Mouse (Mus musculus) myocyte (in vitro differentiated cells): ENCODE measurements around the gene Klhl12. TPM values are rescaled to one million over a fixed set of nuclear protein-coding genes. Genes with fewer than 3 reads are reported as not detected.
"Not testable (repeated sequence)": the region's sequence is repeated elsewhere in the genome, so short reads cannot be mapped to it uniquely, and the experiment has no call there.

Experiments used
- H3K27me3 ChIP-seq: one replicate; pipeline ENCODE4 v1.6.1; 2011; ENCODE audit not compliant: control insufficient read depth, insufficient read depth, insufficient read length
- H3K36me3 ChIP-seq: one replicate; pipeline ENCODE4 v1.6.1; 2011; ENCODE audit not compliant: control insufficient read depth, insufficient read depth
- H3K4me2 ChIP-seq: one replicate; pipeline ENCODE4 v1.6.1; 2011; ENCODE audit warnings: low read depth, control low read depth
- H3K4me3 ChIP-seq: one replicate; pipeline ENCODE4 v1.5.1; 2011; ENCODE audit warnings: mild to moderate bottlenecking, control low read depth, moderate library complexity
- H3K79me2 ChIP-seq: one replicate; pipeline ENCODE4 v1.6.1; 2011; ENCODE audit not compliant: control insufficient read depth, insufficient read depth
- H3ac ChIP-seq: one replicate; pipeline ENCODE4 v1.6.1; 2011; ENCODE audit not compliant: control insufficient read depth, insufficient read length
- CEBPB ChIP-seq: IDR thresholded peaks from 2 replicates; pipeline ENCODE4 v1.6.1; 2011; ENCODE audit warnings: mild to moderate bottlenecking, moderate library complexity; ENCODE audit not compliant: poor library complexity, insufficient read depth, severe bottlenecking
- E2F4 ChIP-seq: IDR thresholded peaks from one replicate; pipeline ENCODE4 v1.6.1; 2011; ENCODE audit warnings: mild to moderate bottlenecking, control low read depth, moderate library complexity; ENCODE audit not compliant: insufficient read depth
- MAX ChIP-seq: IDR thresholded peaks from one replicate; pipeline ENCODE4 v1.6.1; 2011; ENCODE audit warnings: low read depth, mild to moderate bottlenecking, control low read depth
- MYOD1 ChIP-seq, 3 experiments: IDR thresholded peaks; one replicate each; pipeline ENCODE4 v1.6.1; 2011; ENCODE audit warnings: control low read depth in 2 of 3, low read depth in 2 of 3, mild to moderate bottlenecking in 2 of 3, moderate library complexity in 1 of 3; ENCODE audit not compliant: insufficient read length in 2 of 3, control insufficient read depth in 1 of 3
- MYOG ChIP-seq, 3 experiments: IDR thresholded peaks; one replicate each; pipeline ENCODE4 v1.6.1; 2011; ENCODE audit warnings: control low read depth in 2 of 3, low read depth in 2 of 3, mild to moderate bottlenecking in 2 of 3; ENCODE audit not compliant: insufficient read length in 2 of 3, control insufficient read depth in 1 of 3, insufficient read depth in 1 of 3
- POLR2A ChIP-seq: IDR thresholded peaks from one replicate; pipeline ENCODE4 v1.6.1; 2011; ENCODE audit warnings: low read depth, mild to moderate bottlenecking, control low read depth, moderate library complexity; ENCODE audit not compliant: insufficient read length
- POLR2AphosphoS2 ChIP-seq: IDR thresholded peaks from one replicate; pipeline ENCODE4 v1.6.1; 2011; ENCODE audit warnings: low read depth, control low read depth; ENCODE audit not compliant: insufficient read length
- REST ChIP-seq: IDR thresholded peaks from one replicate; pipeline ENCODE4 v1.6.1; 2011; ENCODE audit warnings: mild to moderate bottlenecking, control low read depth, moderate library complexity; ENCODE audit not compliant: insufficient read depth, insufficient read length
- SRF ChIP-seq: IDR thresholded peaks from one replicate; pipeline ENCODE4 v1.6.1; 2011; ENCODE audit warnings: low read depth; ENCODE audit not compliant: control insufficient read depth, insufficient read length
- TCF3 ChIP-seq: IDR thresholded peaks from one replicate; pipeline ENCODE4 v1.6.1; 2011; ENCODE audit warnings: low read depth, control low read depth; ENCODE audit not compliant: insufficient read length
- USF1 ChIP-seq: IDR thresholded peaks from one replicate; pipeline ENCODE4 v1.6.1; 2011; ENCODE audit warnings: low read depth, mild to moderate bottlenecking, control low read depth, moderate library complexity
- polyA plus RNA-seq: library from polyadenylated mRNA; unstranded; fragments of >200 nt; fragmentation: generic; extraction: Trizol; gene quantifications from one replicate; pipeline ENCODE4 v1.2.1, GENCODE M21; 2012; ENCODE audit warnings: missing spikeins

Gene Klhl12
- polyA plus RNA-seq, 1 experiment = 11.3 TPM

- Histone ChIP-seq H3K4me2 (no peak overlapping the region), H3K27me3 (no peaks in the 10 kb centered on the region), H3K4me3 (no peak overlapping the region), H3K36me3 (peaks cover 12% of the 10 kb centered on the region), H3ac (no peak overlapping the region), H3K79me2 (no peaks in the 10 kb centered on the region)
- no peak for TF ChIP-seq TCF3
- no peak for TF ChIP-seq USF1
- no peak for TF ChIP-seq POLR2A
- no peak for TF ChIP-seq E2F4
- no peak for TF ChIP-seq POLR2AphosphoS2
- no peak for TF ChIP-seq CEBPB
Observed at GRCm38 (mm10) chr1:134435414-134435813, 19.9 kb upstream of the Klhl12 start.

- no peak overlapping the region for H3K4me2 ChIP-seq
- TF ChIP-seq MYOG (IDR thresholded peaks at IDR 0.05; ENCODE audit: control insufficient read depth in 1 of 3, insufficient read depth in 1 of 3, insufficient read length in 2 of 3, low read depth in 2 of 3) (no peak), USF1 (no peak)
Observed at GRCm38 (mm10) chr1:134440437-134440836, 14.9 kb upstream of the Klhl12 start.

DNA sequence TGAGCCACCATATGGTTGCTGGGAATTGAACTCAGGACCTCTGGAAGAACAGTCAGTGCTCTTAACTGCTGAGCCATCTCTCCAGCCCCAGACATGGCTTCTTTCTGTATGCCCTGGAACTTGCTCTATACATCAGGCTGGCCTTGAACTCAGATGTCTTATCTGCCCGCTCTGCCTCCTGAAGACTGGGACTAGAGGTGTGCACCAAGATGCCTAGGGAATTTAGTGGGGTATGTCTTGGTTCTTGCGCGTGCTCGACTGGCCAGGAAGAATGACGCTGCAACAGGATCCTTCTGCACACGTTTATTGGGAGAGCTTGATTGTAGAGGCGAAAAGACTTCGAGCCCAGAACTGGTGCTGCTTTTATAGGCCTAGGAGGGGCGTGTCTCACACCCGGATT is 13.6 kb upstream of the Klhl12 start:
- not testable (repeated sequence) for H3K4me3 ChIP-seq, H3ac ChIP-seq, H3K79me2 ChIP-seq, H3K36me3 ChIP-seq, H3K4me2 ChIP-seq, H3K27me3 ChIP-seq

More at GRCm38 (mm10) chr1:134440437-134440836, 14.9 kb upstream of the Klhl12 start:
- no peaks in the 10 kb centered on the region for H3K36me3 ChIP-seq
- H3K4me3 ChIP-seq = no peak overlapping the region
- no peak overlapping the region for H3ac ChIP-seq
- no peaks in the 10 kb centered on the region for H3K79me2 ChIP-seq
- no peaks in the 10 kb centered on the region for H3K27me3 ChIP-seq

GRCm38 (mm10) chr1:134442394-134442793 is 12.9 kb upstream of the Klhl12 start:
- Histone ChIP-seq H3K4me3 (no peak overlapping the region), H3ac (no peak overlapping the region), H3K27me3 (no peaks in the 10 kb centered on the region), H3K36me3 (no peaks in the 10 kb centered on the region), H3K4me2 (no peak overlapping the region), H3K79me2 (no peaks in the 10 kb centered on the region)
- no peak for TF ChIP-seq POLR2A
- peak in 1 of 3 experiments; percentile 14 for TF ChIP-seq MYOD1 (IDR thresholded peaks at IDR 0.05; ENCODE audit: control insufficient read depth in 1 of 3, insufficient read length in 2 of 3, low read depth in 2 of 3)

- not testable (repeated sequence) for H3K4me2 ChIP-seq, H3K36me3 ChIP-seq, H3K27me3 ChIP-seq, H3K79me2 ChIP-seq, H3K4me3 ChIP-seq, H3ac ChIP-seq
Observed at GRCm38 (mm10) chr1:134443288-134443687, 12.0 kb upstream of the Klhl12 start.

DNA sequence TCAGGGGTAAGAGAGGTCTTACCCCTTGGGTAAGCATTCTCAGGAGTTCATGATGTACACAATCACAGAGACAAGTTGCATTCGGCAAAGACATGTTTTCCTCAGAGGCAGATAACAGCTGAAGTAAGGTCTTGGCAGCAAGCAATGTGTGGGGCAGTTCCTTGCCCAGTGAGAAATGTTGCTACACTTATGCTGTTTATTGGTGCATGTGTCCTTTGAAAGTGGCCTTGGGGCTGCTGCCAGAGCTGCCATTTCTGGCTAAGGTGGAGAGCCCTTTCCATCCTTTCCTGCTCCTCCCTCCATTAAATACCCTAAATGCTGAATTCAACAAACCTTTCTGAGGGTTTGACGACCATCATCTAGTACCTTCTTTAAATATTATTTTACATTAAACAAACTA is 9.9 kb upstream of the Klhl12 start:
- Histone ChIP-seq H3K36me3 (no peaks in the 10 kb centered on the region), H3K4me2 (no peak overlapping the region), H3K79me2 (no peaks in the 10 kb centered on the region), H3K27me3 (no peaks in the 10 kb centered on the region), H3K4me3 (no peak overlapping the region), H3ac (no peak overlapping the region)
- TF ChIP-seq MYOD1 (IDR thresholded peaks at IDR 0.05; ENCODE audit: control insufficient read depth in 1 of 3, insufficient read length in 2 of 3, low read depth in 2 of 3) = no peak
- no peak for TF ChIP-seq TCF3
- TF ChIP-seq MYOG (IDR thresholded peaks at IDR 0.05; ENCODE audit: control insufficient read depth in 1 of 3, insufficient read depth in 1 of 3, insufficient read length in 2 of 3, low read depth in 2 of 3) = no peak
- TF ChIP-seq MAX = no peak
- no peak for TF ChIP-seq REST

DNA sequence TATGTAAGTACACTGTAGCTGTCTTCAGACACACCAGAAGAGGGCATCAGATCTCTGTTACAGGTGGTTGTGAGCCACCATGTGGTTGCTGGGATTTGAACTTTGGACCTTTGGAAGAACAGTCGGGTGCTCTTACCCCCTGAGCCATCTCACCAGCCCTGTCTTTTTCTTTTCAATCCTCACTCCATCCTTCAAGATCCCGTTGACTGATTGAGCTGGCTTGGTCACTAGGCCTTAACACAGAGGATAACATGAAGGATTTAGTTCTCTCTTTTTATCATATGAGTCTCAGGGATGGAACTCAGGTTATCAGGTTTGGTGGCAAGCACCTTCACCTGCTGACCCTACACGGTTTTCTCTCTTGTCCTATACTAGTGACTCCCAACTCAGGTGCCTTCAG is 6.8 kb upstream of the Klhl12 start:
- H3K36me3 ChIP-seq, H3K4me2 ChIP-seq, H3K27me3 ChIP-seq, H3K4me3 ChIP-seq, H3K79me2 ChIP-seq, H3ac ChIP-seq: not testable (repeated sequence)

DNA sequence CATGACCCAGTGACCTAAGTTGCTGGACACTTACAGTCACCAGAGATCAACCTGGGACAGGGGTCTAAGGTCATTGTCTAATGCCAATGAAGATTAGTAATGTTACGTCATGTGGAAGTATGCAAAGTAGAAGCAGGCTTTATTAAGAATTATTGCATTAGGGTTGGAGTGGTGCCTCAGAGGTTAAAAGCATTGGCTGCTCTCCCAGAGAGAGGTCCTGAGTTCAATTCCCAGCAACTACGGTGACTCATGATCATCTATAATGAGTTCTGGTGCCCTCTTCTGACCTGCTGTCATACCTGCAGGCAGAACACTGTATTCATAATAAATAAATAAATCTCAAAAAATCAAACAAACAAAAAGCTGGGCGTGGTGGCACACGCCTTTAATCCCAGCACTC is 5.1 kb upstream of the Klhl12 start:
- H3ac ChIP-seq = no peak overlapping the region
- H3K36me3 ChIP-seq = no peaks in the 10 kb centered on the region
- no peaks in the 10 kb centered on the region for H3K79me2 ChIP-seq
- no peaks in the 10 kb centered on the region for H3K27me3 ChIP-seq
- TF ChIP-seq USF1 = no peak
- TF ChIP-seq TCF3 = no peak
- TF ChIP-seq POLR2AphosphoS2 = no peak
- TF ChIP-seq E2F4 = no peak
- no peak for TF ChIP-seq CEBPB
- TF ChIP-seq REST = no peak
- TF ChIP-seq MYOG (IDR thresholded peaks at IDR 0.05; ENCODE audit: control insufficient read depth in 1 of 3, insufficient read depth in 1 of 3, insufficient read length in 2 of 3, low read depth in 2 of 3) = no peak
- TF ChIP-seq SRF = no peak
- no peak overlapping the region for H3K4me2 ChIP-seq
- no peak overlapping the region for H3K4me3 ChIP-seq
